Mouse (Mus musculus) midbrain, embryonic 10.5 days (tissue): ENCODE results near the gene Galnt6. TPM values are rescaled to one million over a fixed set of nuclear protein-coding genes. Genes with fewer than 3 reads are reported as not detected.
A peak's percentile ranks its signal among the peaks of the same experiment; 100 is the strongest.

Experiments
- DNase-seq: peaks from one replicate; pipeline ENCODE4 v3.0.0-alpha.2; 2017; ENCODE audit warnings: low spot score
- H3K27ac ChIP-seq: fragments of 300-500 bp; sonication (generic); replicated peaks from 2 replicates; pipeline ENCODE4 v1.5.1; 2016; ENCODE audit warnings: mild to moderate bottlenecking
- H3K27me3 ChIP-seq: fragments of 300-500 bp; sonication (generic); 2 replicates; pipeline ENCODE4 v1.6.1; 2016; ENCODE audit warnings: low read depth, mild to moderate bottlenecking; ENCODE audit not compliant: poor library complexity, severe bottlenecking
- H3K36me3 ChIP-seq: fragments of 300-500 bp; sonication (generic); 2 replicates; pipeline ENCODE4 v1.6.1; 2016; ENCODE audit warnings: mild to moderate bottlenecking, moderate library complexity
- H3K4me1 ChIP-seq: fragments of 300-500 bp; sonication (generic); 2 replicates; pipeline ENCODE4 v1.6.1; 2016
- H3K4me3 ChIP-seq: fragments of 300-500 bp; sonication (generic); 2 replicates; pipeline ENCODE4 v1.5.1; 2016; ENCODE audit warnings: mild to moderate bottlenecking, moderate library complexity
- H3K9me3 ChIP-seq: fragments of 300-500 bp; sonication (generic); replicated peaks from 2 replicates; pipeline ENCODE4 v1.6.1; 2016; ENCODE audit warnings: mild to moderate bottlenecking
- WGBS: fragments of 180-500 bp; shearing (Covaris S2); methylation state at CpG from one replicate; pipeline ENCODE4 v1.1.7; 2016; 5-methylcytosine and 5-hydroxymethylcytosine counted together
- polyA plus RNA-seq: library from polyadenylated mRNA; unstranded; fragments of >200 nt; fragmentation: Nextera tagmentation; extraction: Ambion mirVana; gene quantifications from 2 replicates; pipeline ENCODE4 v1.2.1, GENCODE M21; 2016

The Galnt6 gene
- polyA plus RNA-seq, 1 experiment from 2014 or later, result 0.07 TPM

DNA sequence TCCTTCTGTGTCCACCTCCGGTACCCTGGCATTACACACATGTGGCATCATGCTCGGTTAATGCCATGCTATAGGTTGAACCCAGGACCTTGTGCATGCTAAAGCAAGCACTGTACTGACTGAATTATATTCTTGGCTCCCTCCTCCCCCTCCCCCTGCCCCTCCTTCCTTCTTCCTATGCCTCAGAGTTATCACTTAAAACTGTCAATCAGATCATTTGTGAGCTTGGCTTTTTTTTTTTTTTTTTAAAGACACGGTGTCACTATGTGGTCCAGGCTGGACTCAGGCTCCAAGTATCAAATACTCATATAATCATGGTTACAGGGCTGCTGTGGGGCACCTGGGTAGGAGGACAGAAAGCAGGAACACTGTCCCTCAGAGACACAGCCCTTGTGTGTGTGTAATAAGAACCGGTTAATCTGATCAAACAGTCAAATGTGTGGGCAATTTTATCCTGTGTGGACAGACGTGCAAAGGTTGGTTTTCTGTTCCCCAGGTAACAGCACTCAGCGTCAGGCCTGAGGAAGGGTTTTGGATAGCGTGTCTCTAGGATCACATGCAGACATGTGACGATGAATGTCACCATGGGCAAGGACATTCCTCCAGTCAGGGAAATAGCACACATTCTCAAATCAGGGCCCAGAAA is 20.6 kb downstream of the Galnt6 start:
- Histone ChIP-seq H3K36me3 (no peaks in the 10 kb centered on the region), H3K4me1 (peaks cover 11% of the 10 kb centered on the region), H3K4me3 (no peak overlapping the region), H3K27ac (no peak overlapping the region), H3K9me3 (no peaks in the 10 kb centered on the region), H3K27me3 (peaks cover 18% of the 10 kb centered on the region)
- DNase-seq, result no peak
- WGBS, result 88% methylated on average over 8 of the region's 8 CpGs

DNA sequence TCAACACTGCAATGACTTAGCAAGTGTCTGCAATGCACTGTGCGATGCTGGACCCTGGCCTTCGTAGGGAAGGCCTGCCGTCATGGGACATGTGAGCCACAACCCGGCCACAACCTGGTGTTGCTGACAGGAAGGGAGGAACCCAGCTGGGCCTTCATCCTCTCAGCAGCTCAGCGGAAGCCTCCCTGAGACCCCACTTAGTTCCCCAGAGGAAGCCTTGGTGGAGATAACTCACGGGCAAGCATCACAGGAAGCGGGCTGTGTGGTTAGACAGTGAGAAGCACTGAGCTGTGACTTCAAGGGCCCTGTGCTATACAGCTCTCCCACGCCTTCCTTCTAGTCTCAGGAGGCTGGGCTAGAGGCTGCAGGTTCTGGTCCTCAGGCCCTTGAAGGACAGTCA is 22.9 kb downstream of the Galnt6 start:
- Histone ChIP-seq H3K9me3 (no peaks in the 10 kb centered on the region), H3K4me3 (no peak overlapping the region), H3K27me3 (peaks cover 28% of the 10 kb centered on the region), H3K36me3 (no peaks in the 10 kb centered on the region), H3K27ac (no peak overlapping the region), H3K4me1 (peaks cover 12% of the 10 kb centered on the region)
- 67% methylated on average over 8 of the region's 8 CpGs for WGBS
- no peak for DNase-seq

GRCm38 (mm10) chr15:100705376-100705775 is 23.8 kb downstream of the Galnt6 start:
- no peak overlapping the region for H3K27ac ChIP-seq
- no peak for DNase-seq
- 86% methylated on average over 1 of the region's 1 CpGs for WGBS
- peaks cover 9% of the 10 kb centered on the region for H3K4me1 ChIP-seq
- H3K9me3 ChIP-seq, result no peaks in the 10 kb centered on the region
- H3K4me3 ChIP-seq, result no peak overlapping the region
- H3K36me3 ChIP-seq, result no peaks in the 10 kb centered on the region
- H3K27me3 ChIP-seq, result peaks cover 32% of the 10 kb centered on the region

GRCm38 (mm10) chr15:100703913-100704312 is 25.3 kb downstream of the Galnt6 start:
- Histone ChIP-seq H3K27ac (no peak overlapping the region; the same call in 1 of the 2 replicates), H3K9me3 (no peaks in the 10 kb centered on the region), H3K4me1 (peaks cover 9% of the 10 kb centered on the region), H3K27me3 (peaks cover 32% of the 10 kb centered on the region), H3K4me3 (peak overlapping the region; percentile 32), H3K36me3 (no peaks in the 10 kb centered on the region)
- no peak for DNase-seq
- 11% methylated on average over 17 of the region's 17 CpGs for WGBS

DNA sequence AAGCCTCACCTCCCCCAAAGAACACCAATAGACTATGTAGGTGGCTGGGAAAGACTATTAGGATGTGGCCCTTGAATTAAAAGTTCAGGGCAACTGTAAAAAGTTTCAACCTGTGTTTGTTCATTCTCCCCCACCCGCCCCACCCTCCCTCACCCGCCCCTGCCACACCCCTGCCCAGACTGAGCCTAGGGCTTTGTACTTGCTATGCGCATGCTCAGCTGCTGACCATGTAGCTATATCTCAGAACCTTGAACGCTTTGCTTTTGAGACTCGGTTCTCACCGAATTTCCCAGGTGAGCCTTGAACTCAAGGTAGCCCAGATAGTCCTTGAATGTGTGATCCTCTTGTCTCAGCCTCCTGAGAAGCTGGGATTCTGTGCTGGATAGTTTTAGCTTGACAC is 27.3 kb downstream of the Galnt6 start:
- Histone ChIP-seq H3K27me3 (peaks cover 32% of the 10 kb centered on the region), H3K36me3 (no peaks in the 10 kb centered on the region), H3K9me3 (no peaks in the 10 kb centered on the region), H3K27ac (no peak overlapping the region), H3K4me3 (no peak overlapping the region), H3K4me1 (peaks cover 13% of the 10 kb centered on the region)
- DNase-seq, result no peak
- 75% methylated on average over 6 of the region's 6 CpGs for WGBS

DNA sequence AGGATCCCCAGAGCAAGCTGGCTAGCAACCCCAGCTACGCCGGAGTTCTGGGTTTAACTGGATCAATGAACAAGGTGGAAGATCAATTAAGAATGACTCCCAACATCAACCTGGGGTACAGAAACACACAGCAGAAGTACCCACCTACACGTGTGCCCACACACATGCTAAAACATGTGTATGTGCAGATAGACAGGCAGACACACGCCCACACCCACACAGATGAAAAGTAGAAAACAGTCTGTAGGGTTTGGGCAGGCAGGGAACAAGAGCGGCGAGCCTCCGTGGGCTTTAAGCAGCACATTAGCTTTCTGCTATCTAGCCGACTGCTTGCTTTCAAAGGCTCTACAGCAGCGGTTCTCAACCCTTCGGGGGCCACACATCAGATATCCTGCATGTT is 28.1 kb downstream of the Galnt6 start:
- H3K27ac ChIP-seq, result no peak overlapping the region
- peaks cover 13% of the 10 kb centered on the region for H3K4me1 ChIP-seq
- WGBS, result 70% methylated on average over 10 of the region's 10 CpGs
- no peak overlapping the region for H3K4me3 ChIP-seq
- DNase-seq, result no peak
- H3K36me3 ChIP-seq, result no peaks in the 10 kb centered on the region
- H3K9me3 ChIP-seq, result no peaks in the 10 kb centered on the region
- H3K27me3 ChIP-seq, result peaks cover 32% of the 10 kb centered on the region

DNA sequence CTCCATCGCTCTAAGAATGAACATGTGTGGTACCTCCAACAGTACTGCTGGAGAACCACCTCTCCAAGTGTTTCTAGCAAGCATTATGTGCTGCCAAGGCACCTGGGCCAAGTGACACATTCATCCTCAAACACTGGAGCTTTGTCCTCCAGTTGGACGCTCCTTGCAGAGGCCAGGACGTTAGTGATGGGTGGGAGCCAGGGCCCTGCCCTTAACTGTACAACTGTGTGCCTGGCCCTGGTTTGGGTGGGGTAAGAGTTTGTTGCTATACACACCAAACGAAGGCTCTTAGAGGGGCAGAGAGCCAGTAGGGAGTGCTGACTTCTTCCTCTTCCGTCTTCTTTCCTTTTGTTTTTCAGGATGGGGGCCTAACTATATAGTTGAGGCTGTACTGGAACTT is 28.8 kb downstream of the Galnt6 start:
- Histone ChIP-seq H3K27ac (no peak overlapping the region), H3K27me3 (peaks cover 32% of the 10 kb centered on the region), H3K4me3 (no peak overlapping the region), H3K4me1 (peaks cover 13% of the 10 kb centered on the region), H3K36me3 (no peaks in the 10 kb centered on the region), H3K9me3 (no peaks in the 10 kb centered on the region)
- DNase-seq, result no peak
- WGBS, result 81% methylated on average over 5 of the region's 5 CpGs

DNA sequence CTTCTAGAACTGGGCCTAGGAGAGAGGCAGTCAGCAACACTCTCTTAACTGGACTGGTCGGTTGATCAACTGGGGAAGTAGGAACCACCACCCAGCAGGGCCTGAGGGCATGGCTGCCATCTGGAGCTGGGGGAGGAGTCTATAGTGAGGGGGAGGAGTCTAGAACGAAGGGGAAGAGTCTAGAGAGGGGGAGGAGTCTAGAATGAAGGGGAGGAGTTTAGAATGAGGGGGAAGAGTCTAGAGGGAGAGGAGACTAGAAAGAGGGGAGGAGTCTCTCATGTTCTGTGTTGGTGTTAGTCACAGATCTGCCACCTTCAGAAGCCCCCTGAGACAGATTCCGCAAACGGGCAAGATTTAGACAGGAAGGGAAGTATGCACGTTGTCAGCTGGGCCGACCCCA is 29.8 kb downstream of the Galnt6 start:
- no peak for DNase-seq
- Histone ChIP-seq H3K4me3 (no peak overlapping the region), H3K4me1 (peaks cover 13% of the 10 kb centered on the region), H3K36me3 (no peaks in the 10 kb centered on the region), H3K27ac (0 out of 2 replicates have a peak overlapping the region, but pooled peaks have one; percentile 17), H3K27me3 (peaks cover 22% of the 10 kb centered on the region), H3K9me3 (no peaks in the 10 kb centered on the region)
- 77% methylated on average over 6 of the region's 6 CpGs for WGBS

DNA sequence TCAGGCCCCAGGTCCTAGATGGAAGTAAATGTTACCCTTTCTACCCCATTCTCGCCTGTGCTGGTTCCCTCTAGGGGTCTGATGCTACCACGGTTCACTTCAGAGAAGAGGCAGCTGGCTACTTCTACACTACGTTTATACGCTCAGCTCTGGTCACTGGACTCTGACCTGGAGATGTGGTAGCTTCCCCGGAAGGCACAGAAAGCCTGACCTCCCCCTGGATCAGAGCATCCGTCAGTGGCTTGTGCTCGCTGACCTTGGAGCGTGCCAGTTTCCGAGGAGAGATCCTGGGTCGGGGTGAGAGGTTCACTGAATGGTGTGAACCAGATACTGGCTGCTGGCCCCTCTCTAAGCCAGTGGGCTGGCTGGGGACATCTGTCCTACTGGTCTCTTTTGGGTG is 31.1 kb downstream of the Galnt6 start:
- DNase-seq, result no peak
- Histone ChIP-seq H3K4me1 (peaks cover 12% of the 10 kb centered on the region), H3K36me3 (no peaks in the 10 kb centered on the region), H3K9me3 (no peaks in the 10 kb centered on the region), H3K27ac (no peak overlapping the region), H3K4me3 (no peak overlapping the region), H3K27me3 (peaks cover 9% of the 10 kb centered on the region)
- WGBS, result 84% methylated on average over 10 of the region's 10 CpGs

GRCm38 (mm10) chr15:100694406-100694805 is 34.8 kb downstream of the Galnt6 start:
- WGBS, result 89% methylated on average over 9 of the region's 9 CpGs
- Histone ChIP-seq H3K27ac (no peak overlapping the region), H3K9me3 (peaks cover 14% of the 10 kb centered on the region), H3K36me3 (no peaks in the 10 kb centered on the region), H3K4me3 (no peak overlapping the region), H3K4me1 (peaks cover 14% of the 10 kb centered on the region), H3K27me3 (no peaks in the 10 kb centered on the region)
- DNase-seq, result no peak

GRCm38 (mm10) chr15:100691990-100692389 is 37.2 kb downstream of the Galnt6 start:
- Histone ChIP-seq H3K27ac (no peak overlapping the region), H3K36me3 (no peaks in the 10 kb centered on the region), H3K27me3 (no peaks in the 10 kb centered on the region), H3K9me3 (peaks cover 14% of the 10 kb centered on the region), H3K4me3 (no peak overlapping the region), H3K4me1 (peaks cover 15% of the 10 kb centered on the region)
- DNase-seq, result no peak
- 80% methylated on average over 3 of the region's 3 CpGs for WGBS

- Histone ChIP-seq H3K27me3 (peaks cover 22% of the 10 kb centered on the region), H3K4me3 (no peak within 1 kb of the TSS), H3K27ac (0 out of 2 replicates have a peak within 1 kb of the TSS, but pooled peaks have one; percentile 6), H3K4me1 (peaks cover 10% of the 10 kb centered on the region; the same call in 1 of the 2 replicates), H3K36me3 (no peaks in the 10 kb centered on the region), H3K9me3 (peaks cover 14% of the 10 kb centered on the region)
- DNase-seq, result no peak
- 87% methylated on average over 8 of the region's 8 CpGs for WGBS
Measured at GRCm38 (mm10) chr15:100687430-100687971, 41.7 kb downstream of the Galnt6 start, which contains the start of gene Cela1. Gene Cela1 (minus strand): TSS chr15:100687921.

- Histone ChIP-seq H3K27me3 (peaks cover 22% of the 10 kb centered on the region), H3K27ac (0 out of 2 replicates have a peak overlapping the region, but pooled peaks have one; percentile 6), H3K4me3 (no peak overlapping the region), H3K36me3 (no peaks in the 10 kb centered on the region), H3K4me1 (peaks cover 11% of the 10 kb centered on the region), H3K9me3 (peaks cover 14% of the 10 kb centered on the region)
- no peak for DNase-seq
- 69% methylated on average over 12 of the region's 12 CpGs for WGBS
Measured at GRCm38 (mm10) chr15:100686989-100687388, 42.2 kb downstream of the Galnt6 start.
